Mouse (Mus musculus) heart, embryonic 10.5 days (tissue): ENCODE measurements at regions not wholly inside any gene's neighbourhood (a gene's known extent, or its start where the extent isn't known, plus 50 kb on each side); places are given as distances from the start of the nearest gene placed in this dataset.
A peak's percentile ranks its signal among the peaks of the same experiment; 100 is the strongest.

Source experiments
- DNase-seq: peaks from one replicate; pipeline ENCODE4 v3.0.0-alpha.2; 2017; ENCODE audit warnings: low spot score
- H3K27ac ChIP-seq: fragments of 300-500 bp; sonication (generic); 2 replicates; pipeline ENCODE4 v1.5.1; 2016; ENCODE audit warnings: mild to moderate bottlenecking
- H3K27me3 ChIP-seq: fragments of 300-500 bp; sonication (generic); 2 replicates; pipeline ENCODE4 v1.6.1; 2016; ENCODE audit warnings: mild to moderate bottlenecking; ENCODE audit not compliant: poor library complexity, insufficient read depth, severe bottlenecking
- H3K36me3 ChIP-seq: fragments of 300-500 bp; sonication (generic); 2 replicates; pipeline ENCODE4 v1.6.1; 2016; ENCODE audit warnings: mild to moderate bottlenecking, moderate library complexity
- H3K4me1 ChIP-seq: fragments of 300-500 bp; sonication (generic); 2 replicates; pipeline ENCODE4 v1.6.1; 2016; ENCODE audit warnings: mild to moderate bottlenecking
- H3K4me3 ChIP-seq: fragments of 300-500 bp; sonication (generic); 2 replicates; pipeline ENCODE4 v1.5.1; 2016; ENCODE audit warnings: mild to moderate bottlenecking, moderate library complexity
- H3K9me3 ChIP-seq: fragments of 300-500 bp; sonication (generic); 2 replicates; pipeline ENCODE4 v1.6.1; 2016; ENCODE audit warnings: mild to moderate bottlenecking, moderate library complexity
- WGBS: fragments of 180-500 bp; shearing (Covaris S2); methylation state at CpG from one replicate; pipeline ENCODE4 v1.1.7; 2016; 5-methylcytosine and 5-hydroxymethylcytosine counted together

GRCm38 (mm10) chr2:133392298-133392697 lies 159.7 kb upstream of the Bmp2 start:
- WGBS = 88% methylated on average over 9 of the region's 9 CpGs
- DNase-seq = no peak
- Histone ChIP-seq H3K4me3 (no peak overlapping the region), H3K36me3 (no peaks in the 10 kb centered on the region), H3K27me3 (no peaks in the 10 kb centered on the region), H3K9me3 (no peaks in the 10 kb centered on the region), H3K4me1 (peaks cover under 1% of the 10 kb centered on the region; the same call in 1 of the 2 replicates), H3K27ac (no peak overlapping the region)

DNA sequence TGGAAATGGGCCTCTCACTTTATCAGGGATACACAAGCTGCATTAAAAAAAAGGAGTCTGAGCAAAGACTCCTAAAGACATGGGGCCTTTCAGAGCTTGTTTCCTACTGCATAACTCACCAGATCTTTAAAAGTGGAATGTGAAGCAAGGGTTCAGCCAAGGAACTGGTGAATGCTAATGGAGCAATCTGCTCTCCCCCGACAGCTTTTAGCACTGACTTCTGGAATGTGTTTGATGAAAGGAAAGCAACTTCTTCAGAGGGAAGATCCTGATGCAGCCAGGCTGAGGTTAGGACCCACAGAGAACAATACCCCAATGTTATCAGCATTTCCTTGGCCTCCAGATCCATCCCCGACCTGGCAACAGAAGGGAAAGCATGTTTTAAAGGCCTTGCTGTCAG lies 154.4 kb upstream of the Bmp2 start:
- no peak for DNase-seq
- Histone ChIP-seq H3K9me3 (no peaks in the 10 kb centered on the region), H3K27ac (no peak overlapping the region), H3K36me3 (no peaks in the 10 kb centered on the region), H3K27me3 (no peaks in the 10 kb centered on the region; the same call in 1 of the 2 replicates), H3K4me1 (peaks cover 19% of the 10 kb centered on the region), H3K4me3 (no peak overlapping the region)
- 6% methylated on average over 2 of the region's 2 CpGs for WGBS

- H3K27me3 ChIP-seq = no peaks in the 10 kb centered on the region; the same call in 1 of the 2 replicates
- peaks cover 19% of the 10 kb centered on the region for H3K4me1 ChIP-seq
- no peak for DNase-seq
- H3K9me3 ChIP-seq = no peaks in the 10 kb centered on the region
- no peaks in the 10 kb centered on the region for H3K36me3 ChIP-seq
- H3K27ac ChIP-seq = peak overlapping the region; percentile 12; the same call in 1 of the 2 replicates
- 61% methylated on average over 5 of the region's 5 CpGs for WGBS
- H3K4me3 ChIP-seq = no peak overlapping the region
Observed at GRCm38 (mm10) chr2:133399059-133399690, 152.8 kb upstream of the Bmp2 start.

GRCm38 (mm10) chr2:133400963-133401362 lies 151.0 kb upstream of the Bmp2 start:
- no peak overlapping the region for H3K27ac ChIP-seq
- H3K9me3 ChIP-seq = no peaks in the 10 kb centered on the region
- no peaks in the 10 kb centered on the region for H3K36me3 ChIP-seq
- WGBS = 51% methylated on average over 3 of the region's 3 CpGs
- peaks cover 19% of the 10 kb centered on the region for H3K4me1 ChIP-seq
- H3K27me3 ChIP-seq = no peaks in the 10 kb centered on the region; the same call in 1 of the 2 replicates
- DNase-seq = no peak
- no peak overlapping the region for H3K4me3 ChIP-seq

DNA sequence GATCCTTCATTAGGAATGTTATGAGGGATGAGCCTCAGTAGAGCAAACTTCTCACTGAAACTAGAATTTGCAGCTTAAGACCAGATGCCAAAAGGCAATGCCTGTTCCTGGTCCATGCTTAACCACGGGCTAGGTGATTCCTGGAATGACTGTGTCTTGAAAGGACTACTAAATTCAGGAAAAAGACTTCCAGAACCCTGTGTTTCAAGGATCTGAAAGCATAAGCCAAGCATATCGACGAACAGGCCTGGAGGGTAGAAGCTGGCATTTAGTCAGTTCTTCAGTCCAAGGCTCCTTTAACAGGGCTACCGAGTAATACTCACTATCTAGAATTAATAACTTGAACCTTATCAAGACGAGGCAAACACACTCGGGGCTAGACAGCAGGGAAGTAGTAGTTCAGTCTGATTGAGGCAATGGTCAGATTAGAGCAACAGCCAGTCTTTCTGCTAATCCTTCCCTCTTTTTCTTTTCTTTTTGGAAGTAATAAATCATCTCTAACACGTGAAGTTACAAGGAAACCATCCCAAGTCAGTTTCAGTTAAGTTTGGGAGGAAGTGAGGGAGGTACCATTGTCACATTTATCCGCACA lies 134.9 kb upstream of the Bmp2 start:
- WGBS = 65% methylated on average over 8 of the region's 8 CpGs
- H3K4me1 ChIP-seq = no peaks in the 10 kb centered on the region
- H3K36me3 ChIP-seq = no peaks in the 10 kb centered on the region
- no peak for DNase-seq
- no peaks in the 10 kb centered on the region for H3K9me3 ChIP-seq
- H3K27ac ChIP-seq = no peak overlapping the region
- H3K27me3 ChIP-seq = no peaks in the 10 kb centered on the region
- H3K4me3 ChIP-seq = no peak overlapping the region

DNA sequence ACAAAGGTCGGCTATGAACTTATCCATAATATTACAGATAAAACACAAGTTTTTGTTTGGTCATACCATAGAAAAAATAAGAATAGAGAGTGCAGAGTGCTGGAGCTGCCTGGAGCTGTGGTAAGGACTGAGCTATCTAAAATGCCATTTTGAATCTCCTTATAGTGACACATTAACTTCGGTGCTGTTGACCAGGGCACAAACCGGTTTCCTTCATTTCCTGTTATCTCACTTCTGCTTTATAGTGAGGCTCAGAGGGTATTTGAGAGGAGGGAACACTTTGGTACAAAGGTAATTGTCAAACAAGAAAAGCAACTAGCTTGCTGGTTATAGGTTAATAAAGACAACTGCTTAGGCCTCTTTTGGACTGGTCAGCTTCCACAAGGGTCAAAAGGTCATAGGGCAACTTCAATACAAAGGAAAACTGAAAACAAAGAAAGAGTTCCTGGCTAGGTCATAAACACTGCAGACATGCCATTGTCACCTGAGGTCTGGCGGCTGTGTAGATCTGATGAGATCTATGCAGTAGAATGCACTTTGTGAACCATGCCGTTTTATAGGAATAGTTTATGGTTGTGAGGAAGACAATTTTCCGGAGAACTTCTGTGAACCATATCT lies 132.2 kb upstream of the Bmp2 start:
- Histone ChIP-seq H3K4me3 (no peak overlapping the region), H3K9me3 (no peaks in the 10 kb centered on the region), H3K36me3 (no peaks in the 10 kb centered on the region), H3K4me1 (no peaks in the 10 kb centered on the region), H3K27me3 (no peaks in the 10 kb centered on the region), H3K27ac (no peak overlapping the region)
- 84% methylated on average over 6 of the region's 6 CpGs for WGBS
- no peak for DNase-seq

DNA sequence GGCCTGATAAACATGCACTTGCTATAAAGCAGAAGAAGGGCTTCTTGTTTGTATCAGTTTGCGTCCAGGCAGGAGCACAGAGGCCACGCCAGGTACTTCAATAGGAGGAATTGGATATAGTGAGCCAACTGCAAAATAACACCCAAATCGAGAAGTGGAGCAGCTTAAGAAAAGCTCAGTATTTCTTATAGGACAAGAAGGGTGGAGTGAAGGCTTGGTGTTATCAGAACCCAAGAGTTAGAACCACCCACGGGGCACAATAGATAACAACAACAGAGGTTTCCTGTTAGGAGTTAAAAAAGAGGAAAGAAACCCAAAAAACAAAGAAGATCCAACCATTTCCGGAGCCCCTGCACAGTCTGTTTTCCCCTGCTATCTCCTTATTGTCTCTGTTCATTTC lies 126.4 kb upstream of the Bmp2 start:
- DNase-seq = no peak
- Histone ChIP-seq H3K9me3 (no peaks in the 10 kb centered on the region), H3K4me1 (peaks cover 13% of the 10 kb centered on the region), H3K27ac (no peak overlapping the region; the same call in 1 of the 2 replicates), H3K4me3 (no peak overlapping the region), H3K27me3 (no peaks in the 10 kb centered on the region), H3K36me3 (no peaks in the 10 kb centered on the region)
- 54% methylated on average over 5 of the region's 5 CpGs for WGBS

DNA sequence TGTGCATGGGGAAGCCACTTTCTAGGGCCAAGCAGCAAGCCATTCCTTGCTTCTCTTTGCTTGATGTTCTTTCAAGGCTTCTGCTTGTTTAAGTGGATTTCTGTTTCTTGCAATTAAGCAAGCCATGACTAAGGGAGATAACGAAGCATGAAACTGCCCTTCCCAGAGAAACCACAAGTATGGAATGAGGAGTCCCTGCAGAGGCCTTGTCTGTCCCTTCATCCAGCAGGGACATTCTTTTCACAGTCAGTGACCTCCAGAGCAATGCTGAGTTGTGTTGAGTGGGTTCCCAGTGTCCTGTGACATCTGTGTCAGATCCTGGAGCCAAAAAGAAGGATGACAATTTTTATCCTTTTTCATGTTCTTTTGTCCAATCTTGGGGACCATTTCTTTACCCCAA lies 124.9 kb upstream of the Bmp2 start:
- H3K36me3 ChIP-seq = no peaks in the 10 kb centered on the region
- H3K27ac ChIP-seq = 0 out of 2 replicates have a peak overlapping the region, but pooled peaks have one; percentile 42
- no peak for DNase-seq
- no peak overlapping the region for H3K4me3 ChIP-seq
- WGBS = 62% methylated on average over 1 of the region's 1 CpGs
- H3K4me1 ChIP-seq = peaks cover 13% of the 10 kb centered on the region
- H3K27me3 ChIP-seq = no peaks in the 10 kb centered on the region
- no peaks in the 10 kb centered on the region for H3K9me3 ChIP-seq

DNA sequence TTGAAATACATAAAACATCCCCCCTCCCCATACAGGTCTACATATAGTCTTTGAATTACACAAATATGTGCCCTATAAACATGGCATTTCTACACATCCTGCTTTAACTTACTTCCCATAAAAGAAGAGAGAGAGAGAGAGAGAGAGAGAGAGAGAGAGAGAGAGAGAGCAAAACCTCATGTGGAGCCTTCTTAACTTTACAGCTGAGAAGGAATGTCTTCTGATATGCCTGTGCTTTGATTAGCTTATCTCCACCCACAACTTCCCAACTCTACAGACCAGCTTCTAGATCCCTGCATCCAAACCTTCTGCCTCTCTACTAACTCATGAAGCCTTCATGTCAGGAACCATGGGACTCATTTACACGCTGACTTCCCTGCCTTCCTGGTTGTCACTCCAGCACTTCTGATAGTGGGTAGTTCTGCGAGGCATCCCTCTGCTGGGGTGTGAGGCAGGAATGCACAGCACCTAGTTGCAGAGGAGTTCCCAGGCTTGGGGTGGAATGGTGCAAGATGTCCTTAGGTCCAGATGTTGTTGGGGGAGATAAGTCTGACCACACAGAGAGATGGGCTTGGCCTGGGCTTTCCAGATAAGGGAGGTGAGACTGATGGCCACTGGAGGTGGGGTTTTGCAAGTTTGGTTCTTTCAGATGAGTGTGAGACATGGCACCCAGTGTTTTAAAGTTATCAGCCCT lies 122.4 kb upstream of the Bmp2 start:
- WGBS = 9% methylated on average over 2 of the region's 2 CpGs
- Histone ChIP-seq H3K9me3 (no peaks in the 10 kb centered on the region), H3K27me3 (no peaks in the 10 kb centered on the region), H3K4me3 (no peak overlapping the region), H3K4me1 (peaks cover 13% of the 10 kb centered on the region), H3K27ac (peak overlapping the region; percentile 59; the same call in 1 of the 2 replicates), H3K36me3 (no peaks in the 10 kb centered on the region)
- DNase-seq = peak; percentile 92

GRCm38 (mm10) chr2:133430741-133431438 lies 121.1 kb upstream of the Bmp2 start:
- DNase-seq = peak; percentile 77
- no peak overlapping the region for H3K4me3 ChIP-seq
- no peaks in the 10 kb centered on the region for H3K27me3 ChIP-seq
- 29% methylated on average over 4 of the region's 4 CpGs for WGBS
- H3K4me1 ChIP-seq = peaks cover 9% of the 10 kb centered on the region
- no peaks in the 10 kb centered on the region for H3K36me3 ChIP-seq
- no peaks in the 10 kb centered on the region for H3K9me3 ChIP-seq
- H3K27ac ChIP-seq = 0 out of 2 replicates have a peak overlapping the region, but pooled peaks have one; percentile 30

DNA sequence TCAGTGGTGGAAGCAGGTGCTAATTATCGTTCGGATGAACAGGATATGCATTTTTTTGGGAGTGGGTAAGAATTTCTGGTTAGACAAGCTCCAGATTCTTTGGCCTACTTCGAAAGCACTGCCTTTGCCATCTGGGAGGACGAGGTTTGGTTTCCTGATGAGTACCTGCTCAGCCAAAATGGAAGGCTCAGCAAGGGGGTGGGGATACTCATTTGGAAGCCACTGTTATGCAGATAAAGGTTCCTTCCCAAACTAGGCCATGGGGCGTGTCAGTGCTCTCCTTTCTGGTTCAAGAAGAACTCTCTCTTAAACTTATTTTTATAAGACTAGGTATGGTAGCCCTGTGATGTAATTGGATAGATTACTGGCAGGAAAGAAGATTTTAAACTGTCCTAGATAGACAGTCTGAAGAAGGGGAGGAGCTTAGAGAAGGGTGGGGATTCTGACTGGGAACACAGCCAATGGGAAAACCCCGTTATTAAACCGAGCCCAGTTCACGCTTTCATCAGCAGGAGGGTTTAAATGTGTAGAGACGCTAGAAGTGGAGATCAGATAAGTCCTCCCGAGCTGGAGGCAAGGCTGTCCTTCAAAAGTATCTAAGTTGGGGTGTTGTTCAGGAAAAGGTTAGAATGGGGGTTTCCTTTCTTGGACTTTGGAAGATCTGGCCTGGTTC lies 119.7 kb upstream of the Bmp2 start:
- Histone ChIP-seq H3K9me3 (no peaks in the 10 kb centered on the region), H3K27me3 (no peaks in the 10 kb centered on the region), H3K27ac (peak overlapping the region; percentile 36; the same call in 1 of the 2 replicates), H3K4me1 (peaks cover 9% of the 10 kb centered on the region), H3K36me3 (no peaks in the 10 kb centered on the region), H3K4me3 (no peak overlapping the region)
- WGBS = 83% methylated on average over 10 of the region's 10 CpGs
- DNase-seq = no peak
